ENCODE assay signal across 1 mouse cellular context in the genomic region with DNA sequence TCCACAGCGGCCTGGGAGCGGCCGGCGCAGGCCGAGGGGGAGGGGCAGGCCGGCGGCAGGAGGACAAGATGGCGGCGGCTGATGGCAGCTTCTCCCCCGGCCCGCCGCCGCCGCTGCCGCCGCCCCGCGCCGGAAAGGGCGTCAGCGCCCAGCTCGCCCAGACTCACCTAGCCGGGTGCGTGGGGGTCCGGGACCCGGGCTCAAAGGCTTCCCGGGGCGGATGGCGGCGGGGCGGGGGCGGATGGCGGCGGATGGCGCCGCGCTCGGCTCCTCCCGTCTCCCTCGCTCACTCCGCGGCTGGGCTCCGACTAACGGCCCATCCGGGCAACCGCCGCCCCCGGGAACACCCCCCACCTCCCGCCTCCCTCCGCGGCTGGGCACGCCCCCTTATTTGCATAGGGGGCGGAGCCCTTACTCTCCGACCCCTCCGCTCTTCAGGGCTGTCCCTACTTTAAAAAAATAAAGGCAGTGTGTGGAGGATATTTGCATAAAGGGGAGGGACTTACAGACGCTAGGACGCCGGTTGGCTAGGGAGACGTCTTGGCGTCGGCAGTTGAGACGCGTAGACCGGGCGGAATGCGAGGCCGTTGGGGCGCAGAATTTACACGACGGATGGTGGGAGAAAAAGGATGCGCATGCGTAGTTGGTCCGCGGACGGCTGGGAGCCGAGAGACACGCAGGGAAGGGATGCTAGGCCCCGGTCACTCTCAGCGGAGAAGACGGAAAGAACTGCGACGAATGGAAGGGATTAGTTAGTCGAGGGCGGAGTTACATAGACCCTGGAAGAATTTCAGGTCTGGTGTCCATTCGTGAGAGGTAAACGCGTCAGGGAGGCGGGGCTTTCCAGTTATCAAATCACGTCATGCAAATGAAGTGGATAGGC.
A peak's percentile ranks its signal among the peaks of the same experiment; 100 is the strongest.
TF ChIP-seq lines count a peak whose summit lies in the region.

Gene Prrc2a (minus strand): TSS at position 330 of the 883 bp plus-strand sequence.

TF ChIP-seq in CH12.LX, 34 proteins besides CTCF, POLR2A, EP300 and RAD21 (continued from another document):
- no peak; the same call in none of the 2 replicates for TF ChIP-seq UBTF (IDR thresholded peaks at IDR 0.05; ENCODE audit: low read depth, low read length)
- TF ChIP-seq MAX (IDR thresholded peaks at IDR 0.05; ENCODE audit: low read length): peak; percentile 33; the same call in 1 of the 2 replicates
- peak; percentile 77 for TF ChIP-seq TCF12 (IDR thresholded peaks at IDR 0.05; ENCODE audit: low read depth, low read length)
- TF ChIP-seq ZMIZ1 (IDR thresholded peaks at IDR 0.05; ENCODE audit: low read depth, low read length): peak; percentile 90
- TF ChIP-seq ELF1 (IDR thresholded peaks at IDR 0.05; ENCODE audit: low read depth, low read length): peak; percentile 68; the same call in 1 of the 2 replicates
- TF ChIP-seq NRF1 (IDR thresholded peaks at IDR 0.05; ENCODE audit: low read depth, low read length): peak; percentile 94
- TF ChIP-seq KAT2A (IDR thresholded peaks at IDR 0.05; ENCODE audit: insufficient replicate concordance, low read length): peak; percentile 78
- no peak for TF ChIP-seq ZKSCAN1 (IDR thresholded peaks at IDR 0.05; ENCODE audit: borderline replicate concordance, low read depth, low read length)
- TF ChIP-seq MXI1 (IDR thresholded peaks at IDR 0.05; ENCODE audit: low read depth, low read length): peak; percentile 60; the same call in 1 of the 2 replicates
- peak; percentile 94 for TF ChIP-seq ZNF384 (IDR thresholded peaks at IDR 0.05; ENCODE audit: low read depth, low read length)
- peak; percentile 92; the same call in 1 of the 2 replicates for TF ChIP-seq TBP (conservative IDR thresholded peaks at IDR 0.05; ENCODE audit: low read depth, low read length)
- TF ChIP-seq HCFC1 (IDR thresholded peaks at IDR 0.05; ENCODE audit: low read depth, low read length): peak; percentile 85
- TF ChIP-seq POLR2AphosphoS2 (IDR thresholded peaks at IDR 0.05; ENCODE audit: low read depth, low read length): 0 out of 2 replicates have a peak, but pooled peaks have one; percentile 37
